Mouse (Mus musculus): ENCODE data around the gene Six3. TPM values are rescaled to one million over a fixed set of nuclear protein-coding genes. Genes with fewer than 3 reads are reported as not detected.

Six3 gene
- total RNA-seq (2023), result not detected

DNA sequence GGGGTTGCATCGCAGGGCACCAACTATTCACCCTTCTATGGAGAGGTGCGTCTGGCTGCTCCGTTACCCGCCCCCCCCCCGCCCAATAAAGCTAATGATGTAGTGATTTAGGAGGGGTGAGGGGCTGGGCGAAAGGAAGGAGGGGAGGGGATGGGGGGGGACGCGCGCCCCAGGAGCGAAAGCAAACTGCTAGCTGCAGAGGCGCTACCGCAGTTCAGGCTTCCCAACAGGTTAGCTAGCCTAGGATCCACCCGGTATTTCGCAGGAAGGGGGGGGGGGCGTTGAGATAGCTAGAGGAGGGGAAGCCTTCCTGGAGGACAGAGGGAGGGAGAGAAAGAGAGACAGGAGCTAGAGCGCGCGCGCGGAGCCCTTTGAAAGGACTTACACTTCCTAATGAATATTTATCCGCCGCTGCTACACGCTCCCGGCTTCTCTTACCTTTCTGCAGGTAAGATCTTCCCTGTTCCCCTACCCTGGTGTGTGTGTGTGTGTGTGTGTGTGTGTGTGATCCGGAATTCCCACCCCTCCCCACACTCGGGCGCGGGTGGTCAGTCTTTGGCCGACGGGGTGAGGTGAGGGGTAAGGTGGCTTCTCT lies at the start of gene Six3:
Gene Six3 (plus strand): TSS at position 343 of the 595 bp plus-strand sequence.

Other genes starting within 250 kb of the Six3 start
- gene Six2, start 74.7 kb downstream of the Six3 start, total RNA-seq (2023), result not detected